8 mouse cellular contexts compared by ENCODE assay signal in the genomic region with DNA sequence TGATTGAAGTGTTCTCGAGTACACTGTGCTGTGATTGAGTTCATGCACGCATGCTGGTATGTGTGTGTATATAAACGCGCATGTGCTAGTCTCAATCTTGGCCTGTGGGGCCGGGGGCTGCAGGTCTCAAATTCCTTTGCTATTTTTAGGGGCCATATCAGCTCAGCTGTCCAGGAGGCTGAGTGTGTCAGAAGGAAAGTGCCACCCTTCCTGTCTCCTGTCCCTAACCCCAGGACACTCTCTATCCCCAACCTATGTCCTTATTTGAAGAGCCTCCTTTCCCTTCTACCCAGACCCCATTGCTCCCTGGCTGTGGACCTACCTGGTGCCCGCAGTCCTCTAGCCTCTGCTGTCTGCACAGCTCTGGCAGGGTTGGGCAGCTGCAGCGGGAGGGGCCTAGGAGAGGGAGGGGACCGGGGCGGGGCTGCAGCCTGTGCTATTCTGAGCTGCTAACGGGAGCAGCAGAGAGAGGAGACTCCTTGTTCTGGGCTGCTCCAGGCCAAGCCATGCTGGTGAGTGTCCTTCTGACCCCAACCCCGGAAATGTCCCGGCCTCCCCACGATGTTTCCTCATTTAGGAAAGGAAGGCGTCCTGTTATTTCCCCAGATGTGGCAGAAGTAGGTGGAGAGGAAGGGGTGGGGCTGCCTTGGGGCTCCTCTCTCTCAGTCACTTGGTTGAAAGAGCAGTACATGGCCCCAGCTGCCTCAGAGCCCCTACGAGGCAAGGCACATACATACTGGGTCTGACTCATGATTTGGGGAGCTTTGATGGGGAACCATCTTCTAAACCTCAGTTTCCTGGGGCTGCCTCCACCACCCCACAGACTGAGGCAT. TPM values are rescaled to one million over a fixed set of nuclear protein-coding genes. Genes with fewer than 3 reads are reported as not detected.
DNase-seq lines count a peak whose midpoint lies in the region; ATAC-seq and TF ChIP-seq lines count a peak whose summit lies in the region.

No protein-coding gene starts in this region.

- H3K27me3 ChIP-seq in heart, adult 2 months (ENCODE audit: control insufficient read depth, insufficient read depth, low read length): no peaks in the 10 kb centered on the region
- no peaks in the 10 kb centered on the region for H3K27me3 ChIP-seq in intestine, postnatal 0 days (replicated peaks; ENCODE audit: control insufficient read depth, insufficient read depth, low read length)
- no peaks in the 10 kb centered on the region for H3K27me3 ChIP-seq in liver, postnatal 0 days (ENCODE audit: insufficient read depth, low read length)
- H3K27me3 ChIP-seq in neural tube, embryonic 14.5 days (ENCODE audit: control insufficient read depth, insufficient read depth, low read length): no peaks in the 10 kb centered on the region

- 2% methylated on average over 15 of the region's 15 CpGs for WGBS in heart, adult 2 months
- WGBS in intestine, postnatal 0 days: 15% methylated on average over 15 of the region's 15 CpGs
- WGBS in liver, postnatal 0 days (ENCODE audit: insufficient replicate concordance): 18% methylated on average over 15 of the region's 15 CpGs
- WGBS in neural tube, embryonic 14.5 days: 29% methylated on average over 15 of the region's 15 CpGs

- no peaks in the 10 kb centered on the region; the same call in 1 of the 2 replicates for H3K79me2 ChIP-seq in heart, adult 2 months (replicated peaks; ENCODE audit: control insufficient read depth, insufficient read depth, low read length)

- ATAC-seq in frontal cortex, adult (ENCODE audit: low TSS enrichment): peak; percentile 85
- peak; percentile 75 for ATAC-seq in intestine, postnatal 0 days
- peak; percentile 79 for ATAC-seq in liver, postnatal 0 days
- peak; percentile 70; the same call in 1 of the 2 replicates for ATAC-seq in neural tube, embryonic 14.5 days (ENCODE audit: low read depth)

- peak; percentile 56; the same call in 1 of the 2 replicates for TF ChIP-seq POLR2A in cortical plate, adult 2 months (IDR thresholded peaks at IDR 0.05; ENCODE audit: extremely low read depth, insufficient read depth, low read length)
- TF ChIP-seq POLR2A in heart, adult 2 months (IDR thresholded peaks at IDR 0.05; ENCODE audit: insufficient read depth, low read depth, low read length): peak; percentile 89

- peak; percentile 99 for TF ChIP-seq EP300 in heart, adult 2 months (IDR thresholded peaks at IDR 0.05; ENCODE audit: insufficient read depth, low read depth, low read length)
- TF ChIP-seq EP300 in liver, postnatal 0 days (IDR thresholded peaks at IDR 0.05; ENCODE audit: low read depth): no peak

- peak overlapping the region; percentile 42 for H3K27ac ChIP-seq in cortical plate, adult 2 months (ENCODE audit: insufficient read depth, low read length)
- peak overlapping the region; percentile 97 for H3K27ac ChIP-seq in heart, adult 2 months
- peak overlapping the region; percentile 28; the same call in 1 of the 2 replicates for H3K27ac ChIP-seq in intestine, postnatal 0 days (ENCODE audit: low read depth, low read length)
- H3K27ac ChIP-seq in liver, postnatal 0 days (ENCODE audit: low read depth): peak overlapping the region; percentile 72
- H3K27ac ChIP-seq in neural tube, embryonic 14.5 days (ENCODE audit: low read depth, low read length): no peak overlapping the region

- peak overlapping the region; percentile 66 for H3K9ac ChIP-seq in heart, adult 2 months (ENCODE audit: low read depth, low read length)
- H3K9ac ChIP-seq in intestine, postnatal 0 days (ENCODE audit: low read depth, low read length): no peak overlapping the region
- peak overlapping the region; percentile 49 for H3K9ac ChIP-seq in liver, postnatal 0 days (replicated peaks)
- H3K9ac ChIP-seq in neural tube, embryonic 14.5 days (replicated peaks; ENCODE audit: low read depth, low read length): no peak overlapping the region

- peaks cover 17% of the 10 kb centered on the region for H3K4me1 ChIP-seq in cortical plate, adult 2 months (ENCODE audit: control insufficient read depth, insufficient read depth, low read length)
- H3K4me1 ChIP-seq in heart, adult 2 months (ENCODE audit: control insufficient read depth, insufficient read depth, low read length): peaks cover 25% of the 10 kb centered on the region
- H3K4me1 ChIP-seq in intestine, postnatal 0 days (replicated peaks; ENCODE audit: control insufficient read depth, insufficient read depth, low read length): no peaks in the 10 kb centered on the region; the same call in 1 of the 2 replicates
- H3K4me1 ChIP-seq in liver, postnatal 0 days (ENCODE audit: insufficient read depth): peaks cover 23% of the 10 kb centered on the region
- H3K4me1 ChIP-seq in neural tube, embryonic 14.5 days (ENCODE audit: control insufficient read depth, insufficient read depth, low read length): 0 out of 2 replicates have a peak, but pooled peaks cover 4% of the 10 kb centered on the region

- no peak for TF ChIP-seq CTCF in cortical plate, adult 2 months (IDR thresholded peaks at IDR 0.05; ENCODE audit: extremely low read depth, insufficient read depth, low read length)
- no peak for TF ChIP-seq CTCF in heart, adult 2 months (IDR thresholded peaks at IDR 0.05)
- TF ChIP-seq CTCF in intestine, postnatal 0 days (IDR thresholded peaks at IDR 0.05; ENCODE audit: low read depth): no peak
- TF ChIP-seq CTCF in liver, postnatal 0 days (IDR thresholded peaks at IDR 0.05; ENCODE audit: low read depth): no peak

- no peaks in the 10 kb centered on the region for H3K9me3 ChIP-seq in intestine, postnatal 0 days (ENCODE audit: control insufficient read depth)
- no peaks in the 10 kb centered on the region for H3K9me3 ChIP-seq in liver, postnatal 0 days (ENCODE audit: low read length)
- H3K9me3 ChIP-seq in neural tube, embryonic 14.5 days (ENCODE audit: control insufficient read depth, low read length): no peaks in the 10 kb centered on the region

- no peak for DNase-seq in frontal cortex, postnatal 25 days (ENCODE audit: low spot score in 2 of 2)
- peak; percentile 85 to 90 for DNase-seq in heart, adult 2 months
- peak; percentile 82 for DNase-seq in liver, postnatal 0 days
- DNase-seq in yolk sac, embryonic 10.5 days (ENCODE audit: low spot score): peak; percentile 72

- peak overlapping the region; percentile 46 for H3K4me2 ChIP-seq in intestine, postnatal 0 days (replicated peaks; ENCODE audit: low read depth)
- H3K4me2 ChIP-seq in liver, postnatal 0 days (ENCODE audit: low read depth, low read length): peak overlapping the region; percentile 63
- H3K4me2 ChIP-seq in neural tube, embryonic 14.5 days (ENCODE audit: low read depth, low read length): no peak overlapping the region

- H3K4me3 ChIP-seq in cortical plate, adult 2 months (ENCODE audit: insufficient read depth, low read length): peak overlapping the region; percentile 26
- peak overlapping the region; percentile 52 for H3K4me3 ChIP-seq in heart, adult 2 months
- H3K4me3 ChIP-seq in intestine, postnatal 0 days (ENCODE audit: low read depth, low read length): no peak overlapping the region
- peak overlapping the region; percentile 33 for H3K4me3 ChIP-seq in liver, postnatal 0 days (ENCODE audit: low read depth, low read length)
- H3K4me3 ChIP-seq in neural tube, embryonic 14.5 days (ENCODE audit: low read depth, low read length): no peak overlapping the region

- H3K36me3 ChIP-seq in heart, adult 2 months (ENCODE audit: control insufficient read depth, insufficient read depth, low read length): no peaks in the 10 kb centered on the region; the same call in 1 of the 2 replicates
- no peaks in the 10 kb centered on the region; the same call in 1 of the 2 replicates for H3K36me3 ChIP-seq in intestine, postnatal 0 days (ENCODE audit: control insufficient read depth, insufficient read depth)
- H3K36me3 ChIP-seq in liver, postnatal 0 days (replicated peaks; ENCODE audit: insufficient read depth, low read length): no peaks in the 10 kb centered on the region
- H3K36me3 ChIP-seq in neural tube, embryonic 14.5 days (ENCODE audit: control insufficient read depth, insufficient read depth, low read length): no peaks in the 10 kb centered on the region

- intact Hi-C loops in heart, adult 2 months (cut with DNase I): loop anchor here (5.0 to 10.0 kb wide), 2 partner anchors 114 to 306 kb away; a partner anchor contains a TSS

RNA-seq across cellular contexts. Expression of a gene that starts 13.5 kb away (rescaled TPM):
- polyA plus RNA-seq in cortical plate, adult 2 months (2012; rRNA removed): not detected in 2 replicates
- total RNA-seq in heart, adult 2 months (2021): not detected
- polyA plus RNA-seq in heart, adult 2 months (2012; rRNA removed): not detected in 2 replicates
- 0.53 and 0.72 TPM in 2 replicates for polyA plus RNA-seq in intestine, postnatal 0 days (2015; fragmentation: Nextera tagmentation; extraction: Ambion mirVana)
- polyA plus RNA-seq in liver, postnatal 0 days (2015; fragmentation: Nextera tagmentation; extraction: Ambion mirVana): 0.12 and 0.31 TPM in 2 replicates
- polyA plus RNA-seq in neural tube, embryonic 14.5 days (2014; fragmentation: Nextera tagmentation; extraction: Ambion mirVana): 2.1 and 2.4 TPM in 2 replicates

RNA-seq across cellular contexts. Expression of a gene that starts 38.0 kb away (rescaled TPM):
- polyA plus RNA-seq in cortical plate, adult 2 months (2012; rRNA removed): 72.7 and 73.3 TPM in 2 replicates
- total RNA-seq in heart, adult 2 months (2021): 100 to 1,000 TPM; 240 to 274 TPM
- polyA plus RNA-seq in heart, adult 2 months (2012; rRNA removed): 98.6 and 107 TPM in 2 replicates
- polyA plus RNA-seq in intestine, postnatal 0 days (2015; fragmentation: Nextera tagmentation; extraction: Ambion mirVana): 25.4 and 30.7 TPM in 2 replicates
- 10.4 and 10.5 TPM in 2 replicates for polyA plus RNA-seq in liver, postnatal 0 days (2015; fragmentation: Nextera tagmentation; extraction: Ambion mirVana)
- 35.7 and 42.6 TPM in 2 replicates for polyA plus RNA-seq in neural tube, embryonic 14.5 days (2014; fragmentation: Nextera tagmentation; extraction: Ambion mirVana)

Comparison
In these comparisons a context has a peak if more than half of its experiments do, and no peak if none do; other contexts are left out.
1. DNase-seq: peak in heart, adult 2 months (2 of 2), liver, postnatal 0 days (single experiment) and yolk sac, embryonic 10.5 days (single experiment); none in frontal cortex, postnatal 25 days (0 of 2).
2. H3K4me3 ChIP-seq: peak in cortical plate, adult 2 months (single experiment), heart, adult 2 months (single experiment) and liver, postnatal 0 days (single experiment); none in intestine, postnatal 0 days (single experiment) and neural tube, embryonic 14.5 days (single experiment).
3. H3K9ac ChIP-seq: peak in heart, adult 2 months (single experiment) and liver, postnatal 0 days (single experiment); none in intestine, postnatal 0 days (single experiment) and neural tube, embryonic 14.5 days (single experiment).
4. Peak in every context shown above with its lines, with median percentiles within 50 percentile points of each other: ATAC-seq.